Mouse (Mus musculus): ENCODE results near the gene Syf2. TPM values are rescaled to one million over a fixed set of nuclear protein-coding genes. Genes with fewer than 3 reads are reported as not detected.
A peak's percentile ranks its signal among the peaks of the same experiment; 100 is the strongest.

Gene Syf2
- total and polyA plus RNA-seq, 3 experiments, result 59.2 to 77.1 (median 76.1) TPM

DNA sequence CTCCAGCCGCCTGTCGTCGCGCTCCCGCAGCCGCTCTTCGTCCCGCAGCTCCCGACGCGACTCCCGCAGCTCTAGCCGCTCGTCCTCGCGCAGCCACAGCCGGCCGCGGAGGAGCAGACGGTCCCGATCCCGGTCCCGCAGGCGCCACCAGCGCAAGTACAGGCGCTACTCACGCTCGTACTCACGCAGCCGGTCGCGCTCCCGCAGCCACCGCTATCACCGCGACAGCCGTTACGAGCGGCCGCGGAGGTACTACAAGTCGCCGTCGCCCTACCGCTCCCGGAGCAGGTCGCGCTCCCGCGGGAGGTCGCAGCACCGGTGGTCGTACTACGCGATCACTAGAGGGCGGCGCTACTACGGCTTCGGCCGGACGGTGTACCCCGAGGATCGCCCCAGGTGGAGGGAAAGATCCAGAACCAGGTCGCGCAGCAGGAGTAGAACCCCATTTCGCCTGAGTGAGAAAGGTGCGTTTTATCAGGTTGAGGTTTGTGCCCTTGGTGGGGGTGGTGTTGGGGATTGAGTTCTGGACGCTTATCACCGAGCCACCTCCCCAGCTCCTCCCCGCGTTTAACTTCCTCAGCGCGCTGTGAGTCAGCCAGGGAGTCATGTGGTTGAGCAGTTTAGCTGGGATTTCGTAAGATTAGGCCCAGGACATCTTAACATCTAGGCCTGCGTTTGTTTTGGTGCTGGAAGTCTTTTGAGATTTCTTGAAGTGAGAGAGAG lies 6.5 kb upstream of the Syf2 start:
- peaks cover 29% of the 10 kb centered on the region for H3K79me2 ChIP-seq (replicated peaks; ENCODE audit: control insufficient read depth, extremely low read depth, insufficient read depth, poor library complexity, severe bottlenecking)
- peak overlapping the region; percentile 95 for H3K9ac ChIP-seq (ENCODE audit: insufficient read depth, low read depth)
- in situ Hi-C loops (cut with MboI; ENCODE audit: low pct_ligation_motif_present, low pct_unique_long_range_greater_than_20kb, low sequenced_read_pairs), result no loop called here
- TF ChIP-seq SIN3A (IDR thresholded peaks at IDR 0.05; ENCODE audit: low read length), result peak; percentile 42
- no peak for TF ChIP-seq MAX (IDR thresholded peaks at IDR 0.05; ENCODE audit: low read length)
- peak; percentile 40; the same call in 1 of the 2 replicates for TF ChIP-seq CHD1 (IDR thresholded peaks at IDR 0.05; ENCODE audit: low read depth, low read length)
- no peak for TF ChIP-seq SMC3 (IDR thresholded peaks at IDR 0.05; ENCODE audit: low read depth, low read length)
- no peak for TF ChIP-seq IRF4 (IDR thresholded peaks at IDR 0.05; ENCODE audit: low read depth, low read length)
- no peak for TF ChIP-seq MAZ (IDR thresholded peaks at IDR 0.05; ENCODE audit: low read depth, low read length)
- no peak for TF ChIP-seq JUND (conservative IDR thresholded peaks at IDR 0.05; ENCODE audit: low read depth, low read length)
- TF ChIP-seq NELFE (IDR thresholded peaks at IDR 0.05; ENCODE audit: low read depth, low read length), result no peak
- no peak for TF ChIP-seq MEF2A (IDR thresholded peaks at IDR 0.05; ENCODE audit: borderline replicate concordance, low read depth, low read length)
- no peak for TF ChIP-seq MYC (IDR thresholded peaks at IDR 0.05; ENCODE audit: low read depth, low read length)
- no peak for TF ChIP-seq ZC3H11A (IDR thresholded peaks at IDR 0.05; ENCODE audit: low read depth, low read length)
- no peak for TF ChIP-seq CHD2 (IDR thresholded peaks at IDR 0.05; ENCODE audit: low read length)
- no peak for DNase-seq (ENCODE audit: extremely low read depth)
- H3K4me1 ChIP-seq (ENCODE audit: control insufficient read depth in 1 of 2, insufficient read depth in 2 of 2), result peaks cover 5 to 53% of the 10 kb centered on the region in 2 experiments; a peak in 3 of 4 replicates
- H3K4me3 ChIP-seq (replicated peaks in 1 of 3; ENCODE audit: low read depth in 2 of 3, low read length in 2 of 3, poor library complexity in 1 of 3), result peak overlapping the region; percentile 80 to 100 (median 96)
- dilution Hi-C loops (cut with MboI; ENCODE audit: extremely low pct_ligation_motif_present, extremely low pct_unique_long_range_greater_than_20kb, low sequenced_read_pairs), result no loop called here
- H3K4me2 ChIP-seq (ENCODE audit: insufficient read depth, low read depth, poor library complexity, severe bottlenecking), result peak overlapping the region; percentile 80
- peaks cover 37 to 51% of the 10 kb centered on the region in 2 experiments for H3K36me3 ChIP-seq (replicated peaks in 1 of 2; ENCODE audit: control insufficient read depth in 1 of 2, insufficient read depth in 1 of 2, low read length in 1 of 2)
- H3K27ac ChIP-seq (ENCODE audit: insufficient read depth, low read depth), result peak overlapping the region; percentile 61
- no peaks in the 10 kb centered on the region for H3K9me3 ChIP-seq (replicated peaks; ENCODE audit: low read length)
- no peaks in the 10 kb centered on the region for H3K27me3 ChIP-seq (replicated peaks)

DNA sequence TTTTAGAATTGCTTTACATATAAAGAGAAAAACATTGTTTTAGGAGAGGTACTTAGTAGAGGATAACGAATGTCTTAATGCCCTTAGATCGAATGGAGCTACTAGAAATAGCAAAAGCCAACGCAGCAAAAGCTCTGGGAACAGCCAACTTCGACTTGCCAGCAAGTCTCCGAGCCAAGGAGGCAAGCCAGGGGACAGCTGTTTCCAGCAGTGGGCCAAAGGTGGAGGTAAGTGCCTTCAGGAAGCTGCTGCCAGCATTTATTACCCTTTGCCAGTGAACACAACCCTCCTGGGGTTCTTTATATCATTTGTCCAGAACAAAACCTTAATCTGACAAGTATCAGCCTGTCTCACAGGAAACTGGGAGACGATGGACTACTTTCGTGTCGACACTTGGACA lies 5.5 kb upstream of the Syf2 start:
- Histone ChIP-seq H3K4me1 (ENCODE audit: control insufficient read depth in 1 of 2, insufficient read depth in 2 of 2) (peaks cover 2 to 48% of the 10 kb centered on the region in 2 experiments; a peak in 3 of 4 replicates), H3K9me3 (replicated peaks; ENCODE audit: low read length) (no peaks in the 10 kb centered on the region), H3K27me3 (replicated peaks) (no peaks in the 10 kb centered on the region), H3K36me3 (replicated peaks in 1 of 2; ENCODE audit: control insufficient read depth in 1 of 2, insufficient read depth in 1 of 2, low read length in 1 of 2) (peaks cover 37 to 56% of the 10 kb centered on the region in 2 experiments), H3K9ac (ENCODE audit: insufficient read depth, low read depth) (peak overlapping the region; percentile 95), H3K4me3 (replicated peaks in 1 of 3; ENCODE audit: low read depth in 2 of 3, low read length in 2 of 3, poor library complexity in 1 of 3) (peak overlapping the region; percentile 62 to 96 (median 80)), H3K27ac (ENCODE audit: insufficient read depth, low read depth) (no peak overlapping the region), H3K79me2 (replicated peaks; ENCODE audit: control insufficient read depth, extremely low read depth, insufficient read depth, poor library complexity, severe bottlenecking) (peaks cover 29% of the 10 kb centered on the region), H3K4me2 (ENCODE audit: insufficient read depth, low read depth, poor library complexity, severe bottlenecking) (peak overlapping the region; percentile 89)
- DNase-seq (ENCODE audit: extremely low read depth), result no peak
- dilution Hi-C loops (cut with MboI; ENCODE audit: extremely low pct_ligation_motif_present, extremely low pct_unique_long_range_greater_than_20kb, low sequenced_read_pairs) (no loop called here), in situ Hi-C loops (cut with MboI; ENCODE audit: low pct_ligation_motif_present, low pct_unique_long_range_greater_than_20kb, low sequenced_read_pairs) (no loop called here)
- TF ChIP-seq RAD21 (IDR thresholded peaks at IDR 0.05; ENCODE audit: low read depth, low read length) (no peak), MEF2A (IDR thresholded peaks at IDR 0.05; ENCODE audit: borderline replicate concordance, low read depth, low read length) (no peak), ETS1 (conservative IDR thresholded peaks at IDR 0.05; ENCODE audit: low read depth, low read length) (no peak), CTCF (conservative IDR thresholded peaks at IDR 0.05 in 1 of 2, IDR thresholded peaks at IDR 0.05 in 1 of 2; ENCODE audit: low read depth in 2 of 2, low read length in 2 of 2) (no peak), HCFC1 (IDR thresholded peaks at IDR 0.05; ENCODE audit: low read depth, low read length) (no peak), EP300 (IDR thresholded peaks at IDR 0.05; ENCODE audit: low read length) (no peak), ELF1 (IDR thresholded peaks at IDR 0.05; ENCODE audit: low read depth, low read length) (no peak), ZC3H11A (IDR thresholded peaks at IDR 0.05; ENCODE audit: low read depth, low read length) (no peak), KAT2A (IDR thresholded peaks at IDR 0.05; ENCODE audit: insufficient replicate concordance, low read length) (no peak), USF2 (conservative IDR thresholded peaks at IDR 0.05; ENCODE audit: low read depth, low read length) (no peak), JUND (conservative IDR thresholded peaks at IDR 0.05; ENCODE audit: low read depth, low read length) (no peak), BHLHE40 (IDR thresholded peaks at IDR 0.05; ENCODE audit: low read depth, low read length) (no peak), NELFE (IDR thresholded peaks at IDR 0.05; ENCODE audit: low read depth, low read length) (no peak)
